Mouse (Mus musculus): ENCODE results near the gene Ppp3ca. TPM values are rescaled to one million over a fixed set of nuclear protein-coding genes. Genes with fewer than 3 reads are reported as not detected.

Gene Ppp3ca
- total RNA-seq, 2 experiments from 2014 or later, result 23.2 to 25.1 TPM

GRCm38 (mm10) chr3:136752126-136752716, 82.3 kb downstream of the Ppp3ca start:
- no peak for ATAC-seq (replicated peaks; ENCODE audit: low FRiP score, poor library complexity, severe bottlenecking)

GRCm38 (mm10) chr3:136756137-136756536, 86.2 kb downstream of the Ppp3ca start:
- ATAC-seq (replicated peaks; ENCODE audit: low FRiP score, poor library complexity, severe bottlenecking), result no peak

GRCm38 (mm10) chr3:136759446-136759845, 89.5 kb downstream of the Ppp3ca start:
- ATAC-seq (replicated peaks; ENCODE audit: low FRiP score, poor library complexity, severe bottlenecking), result no peak

- no peak for ATAC-seq (replicated peaks; ENCODE audit: low FRiP score, poor library complexity, severe bottlenecking)
Measured at GRCm38 (mm10) chr3:136761292-136761978, 91.5 kb downstream of the Ppp3ca start.

- ATAC-seq (replicated peaks; ENCODE audit: low FRiP score, poor library complexity, severe bottlenecking), result no peak
Measured at GRCm38 (mm10) chr3:136761979-136762341, 92.0 kb downstream of the Ppp3ca start.

GRCm38 (mm10) chr3:136763717-136764270, 93.9 kb downstream of the Ppp3ca start:
- ATAC-seq (replicated peaks; ENCODE audit: low FRiP score, poor library complexity, severe bottlenecking), result no peak

- ATAC-seq (replicated peaks; ENCODE audit: low FRiP score, poor library complexity, severe bottlenecking), result no peak
Measured at GRCm38 (mm10) chr3:136765569-136765968, 95.6 kb downstream of the Ppp3ca start.

- ATAC-seq (replicated peaks; ENCODE audit: low FRiP score, poor library complexity, severe bottlenecking), result no peak
Measured at GRCm38 (mm10) chr3:136768775-136769485, 99.0 kb downstream of the Ppp3ca start.

- no peak for ATAC-seq (replicated peaks; ENCODE audit: low FRiP score, poor library complexity, severe bottlenecking)
Measured at GRCm38 (mm10) chr3:136769486-136769882, 99.6 kb downstream of the Ppp3ca start.

GRCm38 (mm10) chr3:136771700-136772099, 101.8 kb downstream of the Ppp3ca start:
- no peak for ATAC-seq (replicated peaks; ENCODE audit: low FRiP score, poor library complexity, severe bottlenecking)

GRCm38 (mm10) chr3:136773217-136773616, 103.3 kb downstream of the Ppp3ca start:
- no peak for ATAC-seq (replicated peaks; ENCODE audit: low FRiP score, poor library complexity, severe bottlenecking)

GRCm38 (mm10) chr3:136774196-136774595, 104.3 kb downstream of the Ppp3ca start:
- no peak for ATAC-seq (replicated peaks; ENCODE audit: low FRiP score, poor library complexity, severe bottlenecking)

GRCm38 (mm10) chr3:136776525-136776924, 106.6 kb downstream of the Ppp3ca start:
- no peak for ATAC-seq (replicated peaks; ENCODE audit: low FRiP score, poor library complexity, severe bottlenecking)

- no peak for ATAC-seq (replicated peaks; ENCODE audit: low FRiP score, poor library complexity, severe bottlenecking)
Measured at GRCm38 (mm10) chr3:136777380-136777779, 107.5 kb downstream of the Ppp3ca start.

- no peak for ATAC-seq (replicated peaks; ENCODE audit: low FRiP score, poor library complexity, severe bottlenecking)
Measured at GRCm38 (mm10) chr3:136777787-136778216, 107.9 kb downstream of the Ppp3ca start.

GRCm38 (mm10) chr3:136780321-136780720, 110.4 kb downstream of the Ppp3ca start:
- no peak for ATAC-seq (replicated peaks; ENCODE audit: low FRiP score, poor library complexity, severe bottlenecking)

- ATAC-seq (replicated peaks; ENCODE audit: low FRiP score, poor library complexity, severe bottlenecking), result no peak
Measured at GRCm38 (mm10) chr3:136782058-136782457, 112.1 kb downstream of the Ppp3ca start.

GRCm38 (mm10) chr3:136785686-136786085, 115.8 kb downstream of the Ppp3ca start:
- no peak for ATAC-seq (replicated peaks; ENCODE audit: low FRiP score, poor library complexity, severe bottlenecking)

- ATAC-seq (replicated peaks; ENCODE audit: low FRiP score, poor library complexity, severe bottlenecking), result no peak
Measured at GRCm38 (mm10) chr3:136790261-136790871, 120.4 kb downstream of the Ppp3ca start.

GRCm38 (mm10) chr3:136791404-136791803, 121.5 kb downstream of the Ppp3ca start:
- ATAC-seq (replicated peaks; ENCODE audit: low FRiP score, poor library complexity, severe bottlenecking), result no peak

Measured in erythroblast, adult 5-6 weeks (primary cell).